In genomic region chr19:53841915-53842314, GRCm38 (mm10) we compare ENCODE assay signal across 8 mouse cellular contexts. TPM values are rescaled to one million over a fixed set of nuclear protein-coding genes. Genes with fewer than 3 reads are reported as not detected.
DNase-seq lines count a peak whose midpoint lies in the region; ATAC-seq and TF ChIP-seq lines count a peak whose summit lies in the region.

No protein-coding gene starts in this region.

- H3K9me3 ChIP-seq in intestine, postnatal 0 days (ENCODE audit: control insufficient read depth) = no peaks in the 10 kb centered on the region
- H3K9me3 ChIP-seq in intestine, embryonic 16.5 days (ENCODE audit: control insufficient read depth, low read length) = no peaks in the 10 kb centered on the region
- no peaks in the 10 kb centered on the region for H3K9me3 ChIP-seq in liver, embryonic 14.5 days (ENCODE audit: control insufficient read depth, low read length)
- no peaks in the 10 kb centered on the region for H3K9me3 ChIP-seq in forebrain, embryonic 16.5 days (ENCODE audit: control insufficient read depth, low read length)

- no peak overlapping the region for H3K9ac ChIP-seq in intestine, postnatal 0 days (ENCODE audit: low read depth, low read length)
- no peak overlapping the region for H3K9ac ChIP-seq in intestine, embryonic 16.5 days (ENCODE audit: low read depth, low read length)
- no peak overlapping the region for H3K9ac ChIP-seq in liver, embryonic 14.5 days (replicated peaks)
- H3K9ac ChIP-seq in forebrain, embryonic 16.5 days (replicated peaks; ENCODE audit: low read depth, low read length) = no peak overlapping the region

- no peaks in the 10 kb centered on the region for H3K27me3 ChIP-seq in intestine, postnatal 0 days (replicated peaks; ENCODE audit: control insufficient read depth, insufficient read depth, low read length)
- no peaks in the 10 kb centered on the region for H3K27me3 ChIP-seq in intestine, embryonic 16.5 days (replicated peaks; ENCODE audit: control insufficient read depth, insufficient read depth, low read length)
- H3K27me3 ChIP-seq in liver, embryonic 14.5 days (ENCODE audit: control insufficient read depth, insufficient read depth, low read length) = no peaks in the 10 kb centered on the region
- H3K27me3 ChIP-seq in forebrain, embryonic 16.5 days (replicated peaks; ENCODE audit: control insufficient read depth, insufficient read depth, low read length) = no peaks in the 10 kb centered on the region

- H3K27ac ChIP-seq in intestine, postnatal 0 days (ENCODE audit: low read depth, low read length) = no peak overlapping the region
- no peak overlapping the region for H3K27ac ChIP-seq in intestine, embryonic 16.5 days (ENCODE audit: low read length)
- H3K27ac ChIP-seq in liver, embryonic 14.5 days = no peak overlapping the region
- H3K27ac ChIP-seq in forebrain, embryonic 16.5 days (ENCODE audit: low read length) = no peak overlapping the region

- H3K4me1 ChIP-seq in intestine, postnatal 0 days (replicated peaks; ENCODE audit: control insufficient read depth, insufficient read depth, low read length) = peaks cover 4% of the 10 kb centered on the region
- H3K4me1 ChIP-seq in intestine, embryonic 16.5 days (ENCODE audit: control insufficient read depth, insufficient read depth, low read length) = peaks cover 8% of the 10 kb centered on the region
- H3K4me1 ChIP-seq in liver, embryonic 14.5 days (replicated peaks; ENCODE audit: control insufficient read depth in 2 of 2, insufficient read depth in 2 of 2, low read length in 1 of 2) = no peaks in the 10 kb centered on the region
- peaks cover 15% of the 10 kb centered on the region for H3K4me1 ChIP-seq in forebrain, embryonic 16.5 days (replicated peaks; ENCODE audit: control insufficient read depth, insufficient read depth, low read length)

- no peak overlapping the region for H3K4me3 ChIP-seq in intestine, postnatal 0 days (ENCODE audit: low read depth, low read length)
- no peak overlapping the region for H3K4me3 ChIP-seq in intestine, embryonic 16.5 days (ENCODE audit: low read length)
- no peak overlapping the region for H3K4me3 ChIP-seq in liver, embryonic 14.5 days (ENCODE audit: insufficient read depth in 1 of 2, low read depth in 2 of 2, low read length in 2 of 2)
- no peak overlapping the region for H3K4me3 ChIP-seq in forebrain, embryonic 16.5 days (replicated peaks; ENCODE audit: low read length)

- DNase-seq in adrenal gland, postnatal 14 days = peak; percentile 79
- no peak for DNase-seq in liver, embryonic 14.5 days (ENCODE audit: low read depth in 3 of 3, low spot score in 3 of 3)
- DNase-seq in spleen, postnatal 36 days (ENCODE audit: low spot score in 2 of 2) = peak; percentile 72 to 75
- no peak for DNase-seq in frontal cortex, postnatal 10 days (ENCODE audit: low spot score in 2 of 2)

- no peak for TF ChIP-seq EP300 in liver, embryonic 14.5 days (IDR thresholded peaks at IDR 0.05; ENCODE audit: low read depth)

- WGBS in intestine, postnatal 0 days = 63% methylated on average over 8 of the region's 8 CpGs
- 63% methylated on average over 8 of the region's 8 CpGs for WGBS in intestine, embryonic 16.5 days
- WGBS in liver, embryonic 14.5 days (ENCODE audit: insufficient replicate concordance) = 54% methylated on average over 8 of the region's 8 CpGs
- WGBS in forebrain, embryonic 16.5 days = 64% methylated on average over 8 of the region's 8 CpGs

- no peak overlapping the region for H3K4me2 ChIP-seq in intestine, postnatal 0 days (replicated peaks; ENCODE audit: low read depth)
- no peak overlapping the region for H3K4me2 ChIP-seq in intestine, embryonic 16.5 days (ENCODE audit: low read depth, low read length)
- no peak overlapping the region for H3K4me2 ChIP-seq in liver, embryonic 14.5 days (ENCODE audit: low read depth)
- no peak overlapping the region for H3K4me2 ChIP-seq in forebrain, embryonic 16.5 days (ENCODE audit: low read length)

- H3K36me3 ChIP-seq in intestine, postnatal 0 days (ENCODE audit: control insufficient read depth, insufficient read depth) = no peaks in the 10 kb centered on the region
- no peaks in the 10 kb centered on the region for H3K36me3 ChIP-seq in intestine, embryonic 16.5 days (ENCODE audit: control insufficient read depth, insufficient read depth, low read length)
- H3K36me3 ChIP-seq in liver, embryonic 14.5 days (replicated peaks; ENCODE audit: control insufficient read depth, insufficient read depth, low read depth) = no peaks in the 10 kb centered on the region
- H3K36me3 ChIP-seq in forebrain, embryonic 16.5 days (ENCODE audit: control insufficient read depth, insufficient read depth) = no peaks in the 10 kb centered on the region

- no peak for ATAC-seq in intestine, postnatal 0 days
- no peak for ATAC-seq in intestine, embryonic 16.5 days
- ATAC-seq in CD4-positive, CD25-positive, alpha-beta regulatory T cell, adult 4 months = peak; percentile 87
- no peak for ATAC-seq in liver, embryonic 14.5 days (ENCODE audit: insufficient read depth)
- ATAC-seq in forebrain, embryonic 16.5 days = no peak

- peak; percentile 78 for TF ChIP-seq CTCF in intestine, postnatal 0 days (IDR thresholded peaks at IDR 0.05; ENCODE audit: low read depth)
- peak; percentile 76 for TF ChIP-seq CTCF in liver, embryonic 14.5 days (IDR thresholded peaks at IDR 0.05; ENCODE audit: low read depth)

RNA-seq across cellular contexts. Expression of gene Pdcd4, which starts 50.1 kb away (rescaled TPM):
- polyA plus RNA-seq in intestine, postnatal 0 days (2015; fragmentation: Nextera tagmentation; extraction: Ambion mirVana) = 65.5 and 75.2 TPM in 2 replicates
- 65.7 and 72.7 TPM in 2 replicates for polyA plus RNA-seq in intestine, embryonic 16.5 days (2015; fragmentation: Nextera tagmentation; extraction: Ambion mirVana)
- 100 to 1,000 TPM; 447 to 643 TPM for polyA plus RNA-seq in CD4-positive, CD25-positive, alpha-beta regulatory T cell, adult 4 months (2017; shearing (Covaris generic))
- 109 and 110 TPM in 2 replicates for total RNA-seq in adrenal gland, postnatal 14 days (2021)
- polyA plus RNA-seq in liver, embryonic 14.5 days (2012; rRNA removed) = 3.0 and 6.6 TPM in 2 replicates
- 16.2 and 16.6 TPM in 2 replicates for polyA plus RNA-seq in liver, embryonic 14.5 days (2014; fragmentation: Nextera tagmentation; extraction: Ambion mirVana)
- polyA plus RNA-seq in forebrain, embryonic 16.5 days (2015; fragmentation: Nextera tagmentation; extraction: Ambion mirVana) = 76.7 and 90.8 TPM in 2 replicates

Comparison
In these comparisons a context has a peak if more than half of its experiments do, and no peak if none do; other contexts are left out.
1. DNase-seq: peak in adrenal gland, postnatal 14 days (single experiment) and spleen, postnatal 36 days (2 of 2); none in liver, embryonic 14.5 days (0 of 3) and frontal cortex, postnatal 10 days (0 of 2).